ENCODE assay signal across 8 mouse cellular contexts in genomic region chr7:100706143-100706841, GRCm38 (mm10). TPM values are rescaled to one million over a fixed set of nuclear protein-coding genes. Genes with fewer than 3 reads are reported as not detected.
A peak's percentile ranks its signal among the peaks of the same experiment; 100 is the strongest.
DNase-seq lines count a peak whose midpoint lies in the region; ATAC-seq and TF ChIP-seq lines count a peak whose summit lies in the region.

TSS of gene Fam168a (plus strand) at chr7:100706635.

- ATAC-seq in embryonic facial prominence, embryonic 14.5 days (ENCODE audit: low read depth), result peak; percentile 98
- ATAC-seq in limb, embryonic 13.5 days (ENCODE audit: low FRiP score, low read depth), result peak; percentile 98
- ATAC-seq in midbrain, embryonic 16.5 days, result peak; percentile 99

- WGBS in embryonic facial prominence, embryonic 14.5 days, result 0% methylated on average over 16 of the region's 37 CpGs
- WGBS in heart, adult 2 months, result 0% methylated on average over 32 of the region's 37 CpGs
- WGBS in limb, embryonic 13.5 days, result under 1% methylated on average over 36 of the region's 37 CpGs
- WGBS in midbrain, embryonic 16.5 days, result under 1% methylated on average over 34 of the region's 37 CpGs

- peaks cover 15% of the 10 kb centered on the region for H3K4me1 ChIP-seq in embryonic facial prominence, embryonic 14.5 days (ENCODE audit: control insufficient read depth, insufficient read depth, low read length)
- H3K4me1 ChIP-seq in heart, adult 2 months (ENCODE audit: control insufficient read depth, insufficient read depth, low read length), result peaks cover 4% of the 10 kb centered on the region
- peaks cover 17% of the 10 kb centered on the region for H3K4me1 ChIP-seq in limb, embryonic 13.5 days
- H3K4me1 ChIP-seq in midbrain, embryonic 16.5 days (ENCODE audit: control insufficient read depth, insufficient read depth, low read length), result peaks cover 17% of the 10 kb centered on the region

- no peaks in the 10 kb centered on the region; the same call in 1 of the 2 replicates for H3K79me2 ChIP-seq in heart, adult 2 months (replicated peaks; ENCODE audit: control insufficient read depth, insufficient read depth, low read length)

- no peaks in the 10 kb centered on the region for H3K9me3 ChIP-seq in embryonic facial prominence, embryonic 14.5 days (ENCODE audit: control insufficient read depth, low read length)
- H3K9me3 ChIP-seq in limb, embryonic 13.5 days, result no peaks in the 10 kb centered on the region
- no peaks in the 10 kb centered on the region for H3K9me3 ChIP-seq in midbrain, embryonic 16.5 days (replicated peaks; ENCODE audit: control insufficient read depth, low read length, poor library complexity, severe bottlenecking)

- TF ChIP-seq POLR2A in heart, adult 2 months (IDR thresholded peaks at IDR 0.05; ENCODE audit: insufficient read depth, low read depth, low read length), result peak; percentile 84

- H3K27me3 ChIP-seq in embryonic facial prominence, embryonic 14.5 days (replicated peaks; ENCODE audit: control insufficient read depth, insufficient read depth, low read length), result no peaks in the 10 kb centered on the region
- H3K27me3 ChIP-seq in heart, adult 2 months (ENCODE audit: control insufficient read depth, insufficient read depth, low read length), result no peaks in the 10 kb centered on the region
- no peaks in the 10 kb centered on the region for H3K27me3 ChIP-seq in limb, embryonic 13.5 days
- H3K27me3 ChIP-seq in midbrain, embryonic 16.5 days (ENCODE audit: control insufficient read depth, insufficient read depth, low read depth, low read length), result no peaks in the 10 kb centered on the region

- peak; percentile 96 for DNase-seq in 3T3-L1 (ENCODE audit: low read depth, low spot score)
- peak; percentile 69 to 88 for DNase-seq in adrenal gland, postnatal 4 days (ENCODE audit: low spot score in 2 of 2)
- peak; percentile 98 for DNase-seq in embryonic facial prominence, embryonic 14.5 days (ENCODE audit: low spot score)
- peak; percentile 92 to 97 for DNase-seq in heart, adult 2 months
- DNase-seq in kidney, adult 8-10 months, result peak; percentile 94 to 95
- peak; percentile 85 to 95 for DNase-seq in spleen, postnatal 10 days (ENCODE audit: low spot score in 2 of 2)

- H3K9ac ChIP-seq in embryonic facial prominence, embryonic 14.5 days (ENCODE audit: low read depth, low read length), result peak within 1 kb of the TSS; percentile 84
- peak within 1 kb of the TSS; percentile 80 for H3K9ac ChIP-seq in heart, adult 2 months (ENCODE audit: low read depth, low read length)
- peak within 1 kb of the TSS; percentile 94 for H3K9ac ChIP-seq in limb, embryonic 13.5 days
- H3K9ac ChIP-seq in midbrain, embryonic 16.5 days (ENCODE audit: low read depth, low read length), result peak within 1 kb of the TSS; percentile 98

- no peaks in the 10 kb centered on the region for H3K36me3 ChIP-seq in embryonic facial prominence, embryonic 14.5 days (ENCODE audit: control insufficient read depth, insufficient read depth, low read length)
- H3K36me3 ChIP-seq in heart, adult 2 months (ENCODE audit: control insufficient read depth, insufficient read depth, low read length), result no peaks in the 10 kb centered on the region; the same call in 1 of the 2 replicates
- no peaks in the 10 kb centered on the region for H3K36me3 ChIP-seq in limb, embryonic 13.5 days
- H3K36me3 ChIP-seq in midbrain, embryonic 16.5 days (ENCODE audit: control insufficient read depth, insufficient read depth, low read length), result no peaks in the 10 kb centered on the region

- TF ChIP-seq CTCF in heart, adult 2 months (IDR thresholded peaks at IDR 0.05), result peak; percentile 46

- peak within 1 kb of the TSS; percentile 96 for H3K27ac ChIP-seq in embryonic facial prominence, embryonic 14.5 days (replicated peaks; ENCODE audit: low read depth, low read length)
- H3K27ac ChIP-seq in heart, adult 2 months, result peak within 1 kb of the TSS; percentile 97
- H3K27ac ChIP-seq in limb, embryonic 13.5 days, result peak within 1 kb of the TSS; percentile 97
- H3K27ac ChIP-seq in midbrain, embryonic 16.5 days (ENCODE audit: low read length), result peak within 1 kb of the TSS; percentile 100

- TF ChIP-seq EP300 in heart, adult 2 months (IDR thresholded peaks at IDR 0.05; ENCODE audit: insufficient read depth, low read depth, low read length), result peak; percentile 89

- peak within 1 kb of the TSS; percentile 87 for H3K4me2 ChIP-seq in embryonic facial prominence, embryonic 14.5 days (ENCODE audit: low read depth, low read length)
- H3K4me2 ChIP-seq in limb, embryonic 13.5 days (replicated peaks), result peak within 1 kb of the TSS; percentile 91
- peak within 1 kb of the TSS; percentile 68 for H3K4me2 ChIP-seq in midbrain, embryonic 16.5 days (ENCODE audit: low read length)

- H3K4me3 ChIP-seq in embryonic facial prominence, embryonic 14.5 days (ENCODE audit: low read depth, low read length), result peak within 1 kb of the TSS; percentile 74
- peak within 1 kb of the TSS; percentile 96 for H3K4me3 ChIP-seq in heart, adult 2 months
- H3K4me3 ChIP-seq in limb, embryonic 13.5 days, result peak within 1 kb of the TSS; percentile 90
- H3K4me3 ChIP-seq in midbrain, embryonic 16.5 days (ENCODE audit: low read depth, low read length), result peak within 1 kb of the TSS; percentile 95

- intact Hi-C loops in heart, adult 2 months (cut with DNase I), result loop anchor here (2.0 to 5.0 kb wide), 3 partner anchors 61 to 334 kb away; partner anchors contain the start of genes C2cd3 and Ppme1

RNA-seq across cellular contexts. Expression of gene Fam168a, which starts in this region (rescaled TPM):
- total RNA-seq in adrenal gland, postnatal 4 days (2021), result 10 to 100 TPM; 72.3 to 87.5 TPM
- 42.3 and 44.6 TPM in 2 replicates for polyA plus RNA-seq in embryonic facial prominence, embryonic 14.5 days (2014; fragmentation: Nextera tagmentation; extraction: Ambion mirVana)
- 10 to 100 TPM; 36.3 to 37.1 TPM for total RNA-seq in heart, adult 2 months (2021)
- 39.8 and 52.6 TPM in 2 replicates for polyA plus RNA-seq in heart, adult 2 months (2012; rRNA removed)
- 56.2 and 62.8 TPM in 2 replicates for polyA plus RNA-seq in limb, embryonic 13.5 days (2015; fragmentation: Nextera tagmentation; extraction: Ambion mirVana)
- polyA plus RNA-seq in midbrain, embryonic 16.5 days (2015; fragmentation: Nextera tagmentation; extraction: Ambion mirVana), result 100 and 104 TPM in 2 replicates

Comparison
In these comparisons a context has a peak if more than half of its experiments do, and no peak if none do; other contexts are left out.
1. Peak in every context shown above with its lines: DNase-seq, ATAC-seq, H3K4me3 ChIP-seq and H3K27ac ChIP-seq.